Mouse (Mus musculus): ENCODE results near the gene Abtb2. TPM values are rescaled to one million over a fixed set of nuclear protein-coding genes. Genes with fewer than 3 reads are reported as not detected.

Abtb2 gene
- polyA plus RNA-seq, 1 experiment: 10.4 TPM

DNA sequence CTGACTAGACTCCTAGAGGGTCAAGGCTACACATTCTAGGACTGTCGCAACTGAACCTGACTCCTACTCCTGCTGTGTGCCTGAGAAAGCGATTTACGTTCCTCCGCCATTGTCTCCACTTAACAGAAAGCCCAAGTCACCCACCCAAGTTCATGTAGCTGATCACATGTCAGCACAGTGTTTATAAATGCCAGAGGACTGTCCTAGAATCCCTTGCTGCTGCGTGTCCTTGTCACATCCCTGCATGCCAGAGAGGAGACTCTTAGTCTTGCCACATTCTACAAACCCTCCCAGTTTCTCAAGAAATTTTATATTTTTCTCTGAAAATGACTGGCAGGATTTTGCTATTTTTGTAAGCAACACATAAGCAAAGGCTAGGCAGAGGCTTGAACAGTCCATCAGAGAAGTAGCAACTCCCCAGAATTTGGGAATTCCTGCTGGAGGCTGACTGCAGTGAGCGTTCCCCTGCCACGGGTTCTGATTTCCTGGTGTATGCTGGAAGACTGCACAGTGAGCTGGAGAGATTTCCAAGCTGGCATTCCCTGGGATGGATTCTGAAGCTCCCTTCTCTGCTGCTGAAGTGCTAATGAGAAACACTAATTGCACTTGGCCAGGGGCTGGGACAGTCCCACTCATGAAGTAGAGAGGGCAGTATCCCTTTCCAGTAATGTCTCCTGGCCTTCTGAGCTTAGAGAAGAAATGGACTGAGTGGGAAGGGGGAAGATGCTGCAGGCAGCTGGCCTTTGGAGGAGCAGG is 111.7 kb downstream of the Abtb2 start:
- TF ChIP-seq POLR2A (IDR thresholded peaks at IDR 0.05; ENCODE audit: borderline replicate concordance, extremely low read depth, low read depth, low read length) (no peak), CTCF (IDR thresholded peaks at IDR 0.05; ENCODE audit: insufficient read depth, low read length) (no peak)
- no peak overlapping the region for H3K4me3 ChIP-seq (replicated peaks; ENCODE audit: extremely low read depth, low read depth, low read length)
- no peak for DNase-seq
- WGBS: 73% methylated on average over 7 of the region's 7 CpGs
- 0 out of 2 replicates have a peak, but pooled peaks cover 3% of the 10 kb centered on the region for H3K4me1 ChIP-seq (ENCODE audit: control insufficient read depth, insufficient read depth, low read length)

DNA sequence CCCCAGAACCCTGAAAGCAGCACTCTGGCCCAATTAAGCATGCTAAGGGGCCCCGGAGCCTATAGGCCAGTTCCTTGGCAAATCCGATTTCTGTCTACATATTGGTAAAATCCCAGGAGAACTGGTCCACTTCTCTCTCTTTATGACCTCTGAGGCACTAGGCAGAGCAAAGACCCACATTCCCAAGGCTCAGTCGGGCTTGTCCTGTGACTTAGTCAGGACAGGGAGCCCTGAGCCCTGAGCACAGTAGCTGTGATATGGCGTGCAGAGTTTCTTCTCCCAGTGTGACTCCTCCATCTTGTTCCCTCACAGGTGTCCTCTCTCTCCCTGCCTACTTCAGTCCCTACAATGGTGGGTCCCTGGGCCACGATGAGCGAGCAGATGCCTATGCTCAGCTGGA is 112.3 kb downstream of the Abtb2 start:
- no peak for DNase-seq
- 0 out of 2 replicates have a peak, but pooled peaks cover 5% of the 10 kb centered on the region for H3K4me1 ChIP-seq (ENCODE audit: control insufficient read depth, insufficient read depth, low read length)
- no peak for TF ChIP-seq CTCF (IDR thresholded peaks at IDR 0.05; ENCODE audit: insufficient read depth, low read length)
- no peak for TF ChIP-seq POLR2A (IDR thresholded peaks at IDR 0.05; ENCODE audit: borderline replicate concordance, extremely low read depth, low read depth, low read length)
- no peak overlapping the region for H3K4me3 ChIP-seq (replicated peaks; ENCODE audit: extremely low read depth, low read depth, low read length)
- WGBS: 96% methylated on average over 6 of the region's 6 CpGs

DNA sequence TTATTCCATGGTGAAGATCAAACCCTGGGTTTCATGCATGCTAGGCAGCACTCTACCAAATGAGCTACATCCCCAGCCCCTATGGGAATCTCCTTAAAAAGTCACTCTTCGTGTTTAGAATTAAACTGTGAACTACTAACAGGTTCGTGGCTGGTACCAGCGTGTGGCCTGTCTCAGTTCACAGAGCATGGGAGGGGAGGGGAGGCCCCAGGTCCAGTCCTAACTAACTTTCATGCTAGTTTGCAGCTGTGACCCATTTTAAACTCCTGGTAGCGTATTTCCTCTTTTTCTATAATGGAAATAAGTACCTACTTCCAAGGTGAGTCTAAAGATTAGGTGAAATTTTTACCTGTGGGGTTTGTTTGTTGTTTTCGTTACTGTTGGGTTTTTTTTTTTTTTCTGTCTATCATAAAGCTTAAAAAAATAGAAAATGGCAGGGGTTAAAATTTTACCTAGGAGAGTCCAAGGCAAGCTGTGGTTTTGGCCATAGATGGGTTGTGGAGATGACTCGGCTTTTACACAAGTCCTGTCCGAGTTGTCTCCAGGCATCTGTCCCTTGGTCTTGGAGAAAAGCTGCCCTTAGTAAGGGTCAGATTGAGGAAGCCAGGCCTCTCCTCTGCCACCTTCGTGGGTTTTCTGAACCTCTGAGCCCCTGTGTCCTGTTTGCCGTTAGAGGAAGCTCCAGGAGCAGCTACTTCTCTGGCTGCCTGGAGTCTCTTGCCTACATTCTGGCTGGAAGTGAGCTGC is 114.4 kb downstream of the Abtb2 start:
- H3K4me1 ChIP-seq (ENCODE audit: control insufficient read depth, insufficient read depth, low read length): 0 out of 2 replicates have a peak, but pooled peaks cover 5% of the 10 kb centered on the region
- WGBS: 86% methylated on average over 9 of the region's 9 CpGs
- no peak for DNase-seq
- no peak for TF ChIP-seq POLR2A (IDR thresholded peaks at IDR 0.05; ENCODE audit: borderline replicate concordance, extremely low read depth, low read depth, low read length)
- no peak for TF ChIP-seq CTCF (IDR thresholded peaks at IDR 0.05; ENCODE audit: insufficient read depth, low read length)
- H3K4me3 ChIP-seq (replicated peaks; ENCODE audit: extremely low read depth, low read depth, low read length): no peak overlapping the region

DNA sequence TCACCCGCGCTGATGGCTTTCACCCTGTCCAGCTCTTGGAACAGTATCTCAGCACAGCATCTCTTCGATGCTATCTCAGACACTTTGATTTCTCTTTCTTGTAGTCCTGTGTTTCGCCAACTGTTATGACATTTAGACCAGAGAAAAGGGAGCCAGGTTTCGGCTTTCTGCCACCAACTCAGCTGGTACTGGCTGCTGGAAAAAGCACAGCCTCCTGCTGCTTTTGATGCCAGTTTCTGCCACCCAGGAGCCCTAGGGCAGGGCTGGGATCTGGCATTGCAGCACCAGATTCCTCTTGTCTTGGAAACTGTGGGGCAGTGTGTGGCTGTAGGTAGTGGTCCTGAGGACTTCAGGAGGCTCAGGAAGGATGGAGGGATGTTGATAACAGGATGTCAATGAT is 115.0 kb downstream of the Abtb2 start:
- Histone ChIP-seq H3K4me1 (ENCODE audit: control insufficient read depth, insufficient read depth, low read length) (0 out of 2 replicates have a peak, but pooled peaks cover 5% of the 10 kb centered on the region), H3K4me3 (replicated peaks; ENCODE audit: extremely low read depth, low read depth, low read length) (no peak overlapping the region)
- no peak for DNase-seq
- WGBS: 83% methylated on average over 5 of the region's 5 CpGs
- TF ChIP-seq POLR2A (IDR thresholded peaks at IDR 0.05; ENCODE audit: borderline replicate concordance, extremely low read depth, low read depth, low read length) (no peak), CTCF (IDR thresholded peaks at IDR 0.05; ENCODE audit: insufficient read depth, low read length) (no peak)

GRCm38 (mm10) chr2:103682261-103682722 is 116.2 kb downstream of the Abtb2 start:
- WGBS: 56% methylated on average over 9 of the region's 9 CpGs
- 0 out of 2 replicates have a peak, but pooled peaks cover 5% of the 10 kb centered on the region for H3K4me1 ChIP-seq (ENCODE audit: control insufficient read depth, insufficient read depth, low read length)
- TF ChIP-seq POLR2A (IDR thresholded peaks at IDR 0.05; ENCODE audit: borderline replicate concordance, extremely low read depth, low read depth, low read length): no peak
- H3K4me3 ChIP-seq (replicated peaks; ENCODE audit: extremely low read depth, low read depth, low read length): no peak overlapping the region
- DNase-seq: no peak

GRCm38 (mm10) chr2:103682927-103683442 is 116.9 kb downstream of the Abtb2 start:
- no peak for DNase-seq
- 0 out of 2 replicates have a peak, but pooled peaks cover 5% of the 10 kb centered on the region for H3K4me1 ChIP-seq (ENCODE audit: control insufficient read depth, insufficient read depth, low read length)
- WGBS: 68% methylated on average over 9 of the region's 9 CpGs
- no peak overlapping the region for H3K4me3 ChIP-seq (replicated peaks; ENCODE audit: extremely low read depth, low read depth, low read length)
- no peak for TF ChIP-seq CTCF (IDR thresholded peaks at IDR 0.05; ENCODE audit: insufficient read depth, low read length)
- no peak for TF ChIP-seq POLR2A (IDR thresholded peaks at IDR 0.05; ENCODE audit: borderline replicate concordance, extremely low read depth, low read depth, low read length)

DNA sequence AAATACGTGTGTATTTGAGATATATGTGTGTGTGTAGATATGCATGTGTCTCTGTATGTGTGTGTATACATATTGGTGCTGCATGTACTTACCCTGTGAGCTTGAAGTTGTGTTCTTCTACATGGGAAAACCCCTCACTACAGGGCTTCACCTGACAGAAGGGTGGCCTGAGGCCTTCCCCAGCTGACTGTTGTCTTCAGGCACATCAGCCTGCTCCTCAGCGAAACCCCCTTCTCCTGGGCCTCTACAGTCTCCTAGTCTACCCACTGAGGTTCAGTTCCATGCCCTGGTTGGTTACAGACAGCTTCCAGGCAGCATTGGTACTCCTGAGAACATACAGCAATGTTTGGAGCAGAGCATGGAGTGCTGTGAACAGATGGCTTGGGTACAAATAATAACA is 118.3 kb downstream of the Abtb2 start:
- TF ChIP-seq POLR2A (IDR thresholded peaks at IDR 0.05; ENCODE audit: borderline replicate concordance, extremely low read depth, low read depth, low read length) (no peak), CTCF (IDR thresholded peaks at IDR 0.05; ENCODE audit: insufficient read depth, low read length) (no peak)
- H3K4me1 ChIP-seq (ENCODE audit: control insufficient read depth, insufficient read depth, low read length): 0 out of 2 replicates have a peak, but pooled peaks cover 5% of the 10 kb centered on the region
- WGBS: 90% methylated on average over 2 of the region's 2 CpGs
- H3K4me3 ChIP-seq (replicated peaks; ENCODE audit: extremely low read depth, low read depth, low read length): no peak overlapping the region
- DNase-seq: no peak

- DNase-seq: no peak
- 0 out of 2 replicates have a peak, but pooled peaks cover 5% of the 10 kb centered on the region for H3K4me1 ChIP-seq (ENCODE audit: control insufficient read depth, insufficient read depth, low read length)
- no peak overlapping the region for H3K4me3 ChIP-seq (replicated peaks; ENCODE audit: extremely low read depth, low read depth, low read length)
- 63% methylated on average over 7 of the region's 7 CpGs for WGBS
- TF ChIP-seq POLR2A (IDR thresholded peaks at IDR 0.05; ENCODE audit: borderline replicate concordance, extremely low read depth, low read depth, low read length) (no peak), CTCF (IDR thresholded peaks at IDR 0.05; ENCODE audit: insufficient read depth, low read length) (no peak)
Observed at GRCm38 (mm10) chr2:103684926-103685577, 118.9 kb downstream of the Abtb2 start.

DNA sequence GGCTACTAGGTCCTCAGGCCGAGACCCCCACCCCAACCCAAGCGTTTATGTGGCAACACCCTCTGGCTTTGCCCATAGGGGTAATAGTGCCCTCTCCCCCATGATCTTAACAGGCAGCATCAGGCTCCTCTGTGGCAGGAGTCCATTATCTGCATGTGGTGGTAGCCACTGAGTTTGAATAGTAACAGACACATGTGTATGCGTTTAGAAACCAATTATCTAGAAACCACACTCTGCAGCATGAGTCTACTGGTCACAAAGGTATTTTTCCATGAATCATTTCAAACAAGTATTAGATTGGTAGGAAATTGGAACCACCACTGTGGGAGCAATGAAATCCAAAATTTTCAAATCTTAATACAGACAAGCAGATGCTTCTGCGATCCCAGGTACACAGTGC is 119.5 kb downstream of the Abtb2 start:
- no peak for TF ChIP-seq POLR2A (IDR thresholded peaks at IDR 0.05; ENCODE audit: borderline replicate concordance, extremely low read depth, low read depth, low read length)
- no peak for TF ChIP-seq CTCF (IDR thresholded peaks at IDR 0.05; ENCODE audit: insufficient read depth, low read length)
- no peak for DNase-seq
- 80% methylated on average over 4 of the region's 4 CpGs for WGBS

More for the DNA sequence above, 119.5 kb downstream of the Abtb2 start:
- Histone ChIP-seq H3K4me1 (ENCODE audit: control insufficient read depth, insufficient read depth, low read length) (0 out of 2 replicates have a peak, but pooled peaks cover 5% of the 10 kb centered on the region), H3K4me3 (replicated peaks; ENCODE audit: extremely low read depth, low read depth, low read length) (no peak overlapping the region)
